Mouse (Mus musculus): ENCODE results near the gene Ppil6. TPM values are rescaled to one million over a fixed set of nuclear protein-coding genes. Genes with fewer than 3 reads are reported as not detected.

The Ppil6 gene
- total RNA-seq, 4 experiments from 2014 or later = not detected

DNA sequence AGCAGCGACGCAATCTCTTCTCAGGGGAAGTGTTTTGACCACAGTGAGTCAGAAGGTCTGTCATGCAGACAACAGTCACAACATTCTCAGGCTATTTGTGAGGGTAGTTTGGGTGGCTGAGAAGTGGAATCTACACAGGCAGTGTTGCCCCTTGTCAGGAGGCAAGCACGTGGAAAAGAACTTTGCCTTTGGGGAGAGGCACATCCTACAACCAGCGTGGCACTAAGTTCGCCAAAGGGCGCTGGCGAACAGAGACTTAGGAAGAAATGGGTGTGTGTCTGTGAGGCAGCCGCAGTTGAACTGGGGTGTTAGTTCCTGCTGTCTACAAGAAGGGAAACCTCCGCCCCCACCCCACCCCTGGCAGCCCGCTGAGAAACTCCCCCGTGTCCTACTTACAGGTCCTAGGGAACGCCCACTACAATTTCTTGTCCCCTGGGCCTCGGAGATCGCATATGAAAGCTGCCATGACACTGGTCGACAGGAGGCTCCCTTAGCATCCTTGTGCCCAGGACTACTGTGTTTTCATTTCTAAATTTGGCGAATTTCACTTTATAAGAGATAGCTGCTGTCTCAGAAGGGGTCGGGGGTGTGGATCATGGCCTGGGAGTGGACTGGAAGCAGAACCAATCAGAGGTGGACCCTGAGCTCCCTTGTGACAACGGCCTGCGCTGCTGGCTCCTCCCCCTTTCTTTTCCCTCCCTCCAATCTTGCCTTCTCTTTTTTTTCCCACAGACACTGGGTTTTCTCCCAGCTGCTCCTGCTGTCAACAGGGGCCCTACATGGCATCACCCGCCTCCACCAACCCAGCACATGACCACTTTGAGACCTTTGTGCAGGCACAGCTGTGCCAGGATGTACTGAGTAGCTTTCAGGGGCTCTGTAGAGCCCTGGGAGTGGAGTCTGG lies 12.7 kb upstream of the Ppil6 start:
- peak; percentile 65 to 73 for DNase-seq (ENCODE audit: low spot score in 2 of 2)

GRCm38 (mm10) chr10:41479961-41480360 lies 10.3 kb upstream of the Ppil6 start:
- no peak for DNase-seq (ENCODE audit: low spot score in 2 of 2)

DNA sequence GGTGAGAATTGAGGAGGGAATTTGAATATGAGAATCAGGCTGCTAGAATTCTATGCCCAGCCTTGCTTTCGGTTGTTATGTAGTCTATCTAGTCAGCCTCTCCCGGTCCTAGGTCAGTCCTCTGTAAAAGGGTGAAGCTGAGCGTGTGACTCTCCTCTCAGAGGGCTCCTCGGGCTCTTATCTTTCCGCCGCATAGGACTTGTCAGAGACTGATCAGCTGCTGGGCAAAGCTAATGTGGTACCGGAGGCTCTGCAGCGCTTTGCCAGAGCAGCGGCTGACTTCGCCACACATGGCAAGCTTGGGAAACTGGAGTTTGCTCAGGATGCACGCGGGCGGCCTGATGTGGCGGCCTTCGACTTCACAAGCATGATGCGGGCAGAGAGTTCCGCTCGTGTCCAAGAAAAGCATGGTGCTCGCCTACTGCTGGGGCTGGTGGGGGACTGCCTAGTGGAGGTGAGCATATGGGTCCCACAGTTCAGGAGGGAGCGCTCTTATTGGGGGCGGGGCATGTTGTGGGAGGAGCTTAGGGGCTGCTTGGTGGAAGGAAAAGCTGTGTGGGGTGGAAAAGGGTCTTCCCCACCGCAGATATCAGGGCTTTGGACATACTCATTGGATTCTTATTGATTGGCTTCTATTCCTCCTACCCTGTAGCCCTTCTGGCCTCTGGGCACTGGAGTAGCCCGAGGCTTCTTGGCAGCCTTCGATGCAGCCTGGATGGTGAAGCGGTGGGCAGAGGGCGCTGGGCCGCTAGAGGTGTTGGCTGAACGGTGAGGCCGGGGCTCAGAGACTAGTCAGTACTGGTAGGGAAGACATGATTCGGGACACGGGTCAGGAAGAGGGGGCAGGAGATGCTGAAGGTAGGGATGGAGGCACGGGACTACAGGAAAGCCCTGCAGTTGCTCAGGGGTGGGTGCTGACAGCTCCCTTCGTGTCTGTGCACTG lies 9.0 kb upstream of the Ppil6 start:
- no peak for DNase-seq (ENCODE audit: low spot score in 2 of 2)

- no peak for DNase-seq (ENCODE audit: low spot score in 2 of 2)
Observed at GRCm38 (mm10) chr10:41482446-41482845, 7.8 kb upstream of the Ppil6 start.

GRCm38 (mm10) chr10:41485778-41486177 lies 4.5 kb upstream of the Ppil6 start:
- DNase-seq (ENCODE audit: low spot score in 2 of 2) = no peak

- DNase-seq (ENCODE audit: low spot score in 2 of 2) = no peak
Observed at GRCm38 (mm10) chr10:41486506-41487170, 3.6 kb upstream of the Ppil6 start.

- no peak for DNase-seq (ENCODE audit: low spot score in 2 of 2)
Observed at GRCm38 (mm10) chr10:41488877-41489276, 1.4 kb upstream of the Ppil6 start.

- no peak for DNase-seq (ENCODE audit: low spot score in 2 of 2)
Observed at GRCm38 (mm10) chr10:41489294-41489693, 945 bp upstream of the Ppil6 start.

DNA sequence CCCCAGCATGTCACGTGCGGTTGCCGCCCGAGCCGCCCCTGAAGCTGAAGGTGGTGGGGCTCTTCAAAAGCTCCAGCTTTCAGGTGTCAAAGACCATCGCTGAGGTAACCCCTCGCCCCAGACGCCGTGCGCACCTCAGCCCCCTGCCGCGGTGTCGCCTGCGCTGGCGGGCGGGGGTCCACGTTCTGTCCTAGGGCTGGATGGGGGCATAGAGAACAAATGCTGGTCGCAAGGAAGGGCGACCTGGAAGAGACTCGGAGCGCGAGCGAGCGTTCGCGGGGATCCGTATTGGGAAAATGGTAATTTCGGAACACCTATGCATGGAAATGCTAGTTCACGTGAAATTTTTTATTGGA lies 257 bp downstream of the Ppil6 start:
- DNase-seq (ENCODE audit: low spot score in 2 of 2) = no peak

GRCm38 (mm10) chr10:41491111-41491510 lies 872 bp downstream of the Ppil6 start:
- no peak for DNase-seq (ENCODE audit: low spot score in 2 of 2)

- DNase-seq (ENCODE audit: low spot score in 2 of 2) = peak; percentile 38 to 52
Observed at GRCm38 (mm10) chr10:41500941-41501340, 10.7 kb downstream of the Ppil6 start.

GRCm38 (mm10) chr10:41504996-41505395 lies 14.8 kb downstream of the Ppil6 start:
- DNase-seq (ENCODE audit: low spot score in 2 of 2) = no peak

DNA sequence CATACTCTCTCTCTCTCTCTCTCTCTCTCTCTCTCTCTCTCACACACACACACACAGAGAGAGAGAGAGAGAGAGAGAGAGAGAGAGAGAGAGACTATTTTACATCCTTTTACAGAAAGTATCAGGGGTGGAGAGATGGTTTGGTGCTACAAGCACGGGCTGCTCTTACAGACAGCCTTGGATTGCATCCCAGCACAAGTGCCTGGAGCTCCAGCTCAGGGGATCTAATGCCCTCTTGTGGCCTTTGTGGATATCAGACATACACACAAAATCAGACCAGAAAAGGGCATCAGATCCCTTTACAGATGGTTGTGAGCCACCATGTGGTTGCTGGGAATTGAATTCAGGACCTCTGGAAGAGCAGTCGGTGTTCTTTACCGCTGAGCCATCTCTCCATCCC lies 15.2 kb downstream of the Ppil6 start:
- peak; percentile 27 to 40 for DNase-seq (ENCODE audit: low spot score in 2 of 2)

- no peak for DNase-seq (ENCODE audit: low spot score in 2 of 2)
Observed at GRCm38 (mm10) chr10:41509160-41509559, 18.9 kb downstream of the Ppil6 start.

DNA sequence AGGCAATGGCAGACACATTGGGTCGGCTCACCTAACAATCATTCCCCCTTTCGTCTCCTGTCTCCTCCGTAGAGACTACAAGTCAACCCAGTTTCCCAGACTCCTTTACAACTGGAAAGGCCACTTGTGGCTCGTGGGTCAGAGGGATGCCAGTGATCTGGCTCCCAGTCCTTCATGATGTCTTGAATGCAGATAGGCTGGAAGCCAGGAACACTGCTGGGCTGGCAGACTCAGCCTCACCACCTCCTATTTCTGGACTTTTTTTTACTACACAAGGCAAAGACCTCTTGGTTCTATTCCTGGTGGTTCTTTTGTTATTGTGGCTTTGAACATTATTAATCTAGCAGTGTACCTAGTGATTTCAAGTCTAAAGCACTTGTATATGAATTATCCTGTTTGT lies 24.1 kb downstream of the Ppil6 start:
- no peak for DNase-seq (ENCODE audit: low spot score in 2 of 2)

DNA sequence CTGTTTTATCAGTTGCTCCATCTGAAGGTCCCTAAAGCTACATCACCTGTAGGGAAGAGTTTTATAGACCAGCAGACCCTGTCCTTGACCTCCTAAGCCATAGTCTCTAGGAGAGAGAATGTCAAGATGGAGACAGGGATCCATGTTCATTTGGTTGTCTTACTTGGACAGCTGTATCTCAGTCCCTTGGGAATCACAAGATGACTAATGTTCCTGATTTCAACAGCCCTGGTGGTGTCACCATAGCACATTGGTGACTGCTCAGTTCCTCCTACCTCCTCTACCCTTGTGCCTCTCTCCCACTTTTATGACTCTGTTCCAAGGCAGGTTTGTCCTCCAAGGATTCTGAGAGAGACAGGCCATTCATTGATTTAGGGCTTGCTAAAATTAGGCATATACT lies 24.7 kb downstream of the Ppil6 start:
- DNase-seq (ENCODE audit: low spot score in 2 of 2) = no peak

- DNase-seq (ENCODE audit: low spot score in 2 of 2) = peak; percentile 59 to 73
Observed at GRCm38 (mm10) chr10:41518508-41518980, 28.3 kb downstream of the Ppil6 start.

GRCm38 (mm10) chr10:41518981-41519618 lies 28.9 kb downstream of the Ppil6 start, which contains the start of gene Cd164:
Cd164 (plus strand) TSS chr10:41519414.
- peak; percentile 81 to 87 for DNase-seq (ENCODE audit: low spot score in 2 of 2)

- DNase-seq (ENCODE audit: low spot score in 2 of 2) = peak; percentile 18 to 44
Observed at GRCm38 (mm10) chr10:41519640-41520409, 29.6 kb downstream of the Ppil6 start.

DNA sequence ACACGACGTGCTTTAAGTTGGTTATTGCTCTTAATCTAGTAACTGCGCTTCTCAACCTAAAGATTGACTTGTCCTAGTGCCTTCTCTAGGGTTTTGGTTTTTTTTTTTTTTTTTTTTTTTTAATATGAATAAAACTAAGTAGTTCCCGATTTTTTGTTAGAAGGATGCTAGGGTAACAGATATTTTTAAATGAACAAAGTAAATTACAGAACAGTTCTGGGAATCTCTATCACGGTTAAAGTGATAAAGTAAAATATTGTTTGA lies 30.1 kb downstream of the Ppil6 start:
- no peak for DNase-seq (ENCODE audit: low spot score in 2 of 2)

Data from gastrocnemius, adult 8-10 months (tissue).